Mouse (Mus musculus) gastrocnemius, postnatal 36 days (tissue): ENCODE data around the gene Mier3. TPM values are rescaled to one million over a fixed set of nuclear protein-coding genes. Genes with fewer than 3 reads are reported as not detected.
A peak's percentile ranks its signal among the peaks of the same experiment; 100 is the strongest.

Source experiments
- DNase-seq, 2 experiments: peaks; one replicate each; pipeline ENCODE4 v3.0.0; 2022
- intact Hi-C: fragments of 180-260 bp; cut with DNase I; formaldehyde crosslinking; loops from one replicate; pipeline ENCODE4 v1.15.1; 2025
- long read RNA-seq, 2 experiments: library from polyadenylated mRNA; stranded (forward); transcript quantifications; one replicate each; pipeline ENCODE4 v2.0.0; 2021
- total RNA-seq, 2 experiments: library from RNA; stranded (reverse); gene quantifications; 2 replicates each; pipeline ENCODE4 v1.2.3; 2021

Mier3 gene
- total RNA-seq = 10 to 100 TPM in 1 of 2 experiments, 1 to 10 TPM in 1; 8.4 to 11.5 TPM
- long read RNA-seq, experiment 1 = 0 reads
- long read RNA-seq, experiment 2 = 0 reads

- intact Hi-C loops = loop anchor here (10.0 kb wide), 1 partner anchor 216 kb away; no protein-coding TSS in a partner anchor
- DNase-seq = no peak
Observed at GRCm38 (mm10) chr13:111680679-111681078, at the start of gene Mier3. TSS of gene Mier3 (plus strand) at chr13:111680979.

GRCm38 (mm10) chr13:111634163-111635160 is 46.3 kb upstream of the Mier3 start:
- intact Hi-C loops = no loop called here
- no peak for DNase-seq

- intact Hi-C loops = no loop called here
- no peak for DNase-seq
Observed at GRCm38 (mm10) chr13:111640319-111640718, 40.5 kb upstream of the Mier3 start.

- DNase-seq = no peak
- intact Hi-C loops = no loop called here
Observed at GRCm38 (mm10) chr13:111643636-111644035, 37.1 kb upstream of the Mier3 start.

GRCm38 (mm10) chr13:111646204-111646603 is 34.6 kb upstream of the Mier3 start:
- intact Hi-C loops = no loop called here
- no peak for DNase-seq

GRCm38 (mm10) chr13:111647279-111647678 is 33.5 kb upstream of the Mier3 start:
- no peak for DNase-seq
- intact Hi-C loops = no loop called here

- intact Hi-C loops = no loop called here
- no peak for DNase-seq
Observed at GRCm38 (mm10) chr13:111651020-111651419, 29.8 kb upstream of the Mier3 start.

GRCm38 (mm10) chr13:111655273-111655672 is 25.5 kb upstream of the Mier3 start:
- intact Hi-C loops = no loop called here
- no peak for DNase-seq

- intact Hi-C loops = no loop called here
- DNase-seq = no peak
Observed at GRCm38 (mm10) chr13:111655856-111656255, 24.9 kb upstream of the Mier3 start.

- intact Hi-C loops = no loop called here
- DNase-seq = no peak
Observed at GRCm38 (mm10) chr13:111656309-111656708, 24.5 kb upstream of the Mier3 start.

- DNase-seq = no peak
- intact Hi-C loops = no loop called here
Observed at GRCm38 (mm10) chr13:111656769-111657168, 24.0 kb upstream of the Mier3 start.

GRCm38 (mm10) chr13:111658501-111659280 is 22.1 kb upstream of the Mier3 start:
- intact Hi-C loops = no loop called here
- DNase-seq = peak; percentile 10 to 13

- no peak for DNase-seq
- intact Hi-C loops = no loop called here
Observed at GRCm38 (mm10) chr13:111659430-111659829, 21.3 kb upstream of the Mier3 start.

GRCm38 (mm10) chr13:111660072-111660471 is 20.7 kb upstream of the Mier3 start:
- intact Hi-C loops = no loop called here

GRCm38 (mm10) chr13:111660556-111660955 is 20.2 kb upstream of the Mier3 start:
- intact Hi-C loops = no loop called here

More at GRCm38 (mm10) chr13:111660072-111660471, 20.7 kb upstream of the Mier3 start:
- no peak for DNase-seq

GRCm38 (mm10) chr13:111668016-111668415 is 12.8 kb upstream of the Mier3 start:
- DNase-seq = no peak
- intact Hi-C loops = no loop called here

More at GRCm38 (mm10) chr13:111660556-111660955, 20.2 kb upstream of the Mier3 start:
- no peak for DNase-seq

GRCm38 (mm10) chr13:111676841-111677240 is 3.9 kb upstream of the Mier3 start:
- intact Hi-C loops = no loop called here
- no peak for DNase-seq

GRCm38 (mm10) chr13:111684056-111684625 is 3.4 kb downstream of the Mier3 start:
- DNase-seq = no peak
- intact Hi-C loops = loop anchor here (10.0 kb wide), 1 partner anchor 219 kb away; no protein-coding TSS in a partner anchor

GRCm38 (mm10) chr13:111685751-111686462 is 5.1 kb downstream of the Mier3 start:
- intact Hi-C loops = loop anchor here (5.0 to 10.0 kb wide), 2 partner anchors 36 to 221 kb away; no protein-coding TSS in a partner anchor
- DNase-seq = peak; percentile 78 to 82
